Mouse (Mus musculus) liver, adult 2 months (tissue): ENCODE data around the gene Sox5.

Source experiments
- CTCF ChIP-seq: fragments of 200-500 bp; IDR thresholded peaks from 2 replicates; pipeline ENCODE4 v1.5.1; 2011; ENCODE audit warnings: low read depth, low read length, control low read depth
- POLR2A ChIP-seq: fragments of 200-500 bp; IDR thresholded peaks from 2 replicates; pipeline ENCODE4 v1.6.1; 2011; ENCODE audit warnings: low read length, control low read depth; ENCODE audit not compliant: insufficient read depth; ENCODE audit errors: extremely low read depth

- no peak for TF ChIP-seq POLR2A
- TF ChIP-seq CTCF: no peak
Observed at GRCm38 (mm10) chr6:144077826-144078225, 704.0 kb downstream of the Sox5 start.
